11 mouse cellular contexts compared by ENCODE assay signal in genomic region chr11:62642023-62642844, GRCm38 (mm10). TPM values are rescaled to one million over a fixed set of nuclear protein-coding genes. Genes with fewer than 3 reads are reported as not detected.
DNase-seq lines count a peak whose midpoint lies in the region; ATAC-seq and TF ChIP-seq lines count a peak whose summit lies in the region.
"Had no signal": no experiment of that assay in that cellular context is flagged by ENCODE, and none has a peak within 500 bp of the region (broad histone marks: within the 10 kb centered on the region; RNA-seq: fewer than 3 reads in every experiment).

No protein-coding gene starts in this region.

- no peak overlapping the region for H3K27ac ChIP-seq in embryonic facial prominence, embryonic 13.5 days
- no peak overlapping the region for H3K27ac ChIP-seq in embryonic facial prominence, embryonic 10.5 days (replicated peaks)
- peak overlapping the region; percentile 17; the same call in 1 of the 2 replicates for H3K27ac ChIP-seq in kidney, embryonic 14.5 days (ENCODE audit: low read depth, low read length)
- peak overlapping the region; percentile 82 for H3K27ac ChIP-seq in bone marrow macrophage, adult 2 months (ENCODE audit: insufficient read depth, low read depth, low read length)
- peak overlapping the region; percentile 88 for H3K27ac ChIP-seq in lung, embryonic 15.5 days

- WGBS in embryonic facial prominence, embryonic 13.5 days: 56% methylated on average over 11 of the region's 11 CpGs
- WGBS in embryonic facial prominence, embryonic 10.5 days: 72% methylated on average over 11 of the region's 11 CpGs
- 52% methylated on average over 11 of the region's 11 CpGs for WGBS in kidney, embryonic 14.5 days
- 38% methylated on average over 11 of the region's 11 CpGs for WGBS in lung, embryonic 15.5 days

- H3K4me2 ChIP-seq in embryonic facial prominence, embryonic 13.5 days: no peak overlapping the region
- H3K4me2 ChIP-seq in kidney, embryonic 14.5 days (replicated peaks; ENCODE audit: low read depth, low read length): no peak overlapping the region
- H3K4me2 ChIP-seq in lung, embryonic 15.5 days: no peak overlapping the region

- 0 out of 2 replicates have a peak overlapping the region, but pooled peaks have one; percentile 27 for H3K9ac ChIP-seq in embryonic facial prominence, embryonic 13.5 days
- H3K9ac ChIP-seq in kidney, embryonic 14.5 days (ENCODE audit: low read depth, low read length): 0 out of 2 replicates have a peak overlapping the region, but pooled peaks have one; percentile 18
- H3K9ac ChIP-seq in lung, embryonic 15.5 days: no peak overlapping the region

- H3K9me3 ChIP-seq in embryonic facial prominence, embryonic 13.5 days: no peaks in the 10 kb centered on the region
- no peaks in the 10 kb centered on the region for H3K9me3 ChIP-seq in embryonic facial prominence, embryonic 10.5 days
- H3K9me3 ChIP-seq in kidney, embryonic 14.5 days (ENCODE audit: control insufficient read depth, low read length): no peaks in the 10 kb centered on the region
- no peaks in the 10 kb centered on the region for H3K9me3 ChIP-seq in lung, embryonic 15.5 days
- H3K9me3 ChIP-seq: G1E had no signal

- ATAC-seq in embryonic facial prominence, embryonic 13.5 days (ENCODE audit: insufficient number of reproducible peaks, insufficient read depth, low FRiP score, low TSS enrichment, low read depth): no peak
- no peak for ATAC-seq in kidney, embryonic 14.5 days (ENCODE audit: low FRiP score, low TSS enrichment)
- no peak for ATAC-seq in lung, embryonic 15.5 days (ENCODE audit: borderline replicate concordance, extremely low read depth, low FRiP score, low TSS enrichment)

- H3K36me3 ChIP-seq in embryonic facial prominence, embryonic 13.5 days: no peaks in the 10 kb centered on the region
- peaks cover 35% of the 10 kb centered on the region for H3K36me3 ChIP-seq in embryonic facial prominence, embryonic 10.5 days (replicated peaks)
- peaks cover 5% of the 10 kb centered on the region; the same call in 1 of the 2 replicates for H3K36me3 ChIP-seq in kidney, embryonic 14.5 days (ENCODE audit: control insufficient read depth, insufficient read depth, low read length)
- H3K36me3 ChIP-seq in lung, embryonic 15.5 days: no peaks in the 10 kb centered on the region
- H3K36me3 ChIP-seq: G1E had no signal

- DNase-seq in embryonic facial prominence, embryonic 10.5 days (ENCODE audit: low spot score): no peak
- no peak for DNase-seq in kidney, adult 18-20 months
- no peak for DNase-seq in thymus, postnatal 14 days
- DNase-seq in adrenal gland, adult 8-10 months: no peak
- DNase-seq: cerebellum, adult 11 months; kidney, postnatal 14 days had no signal

- no peak for TF ChIP-seq CTCF in bone marrow macrophage, adult 2 months (IDR thresholded peaks at IDR 0.05; ENCODE audit: low read depth, low read length)

- H3K4me3 ChIP-seq in embryonic facial prominence, embryonic 13.5 days: no peak overlapping the region
- H3K4me3 ChIP-seq in embryonic facial prominence, embryonic 10.5 days: no peak overlapping the region
- H3K4me3 ChIP-seq in kidney, embryonic 14.5 days (ENCODE audit: low read length): no peak overlapping the region
- no peak overlapping the region for H3K4me3 ChIP-seq in bone marrow macrophage, adult 2 months (ENCODE audit: insufficient read depth, low read length)
- H3K4me3 ChIP-seq in lung, embryonic 15.5 days: no peak overlapping the region

- no peaks in the 10 kb centered on the region for H3K27me3 ChIP-seq in embryonic facial prominence, embryonic 13.5 days
- no peaks in the 10 kb centered on the region for H3K27me3 ChIP-seq in embryonic facial prominence, embryonic 10.5 days (replicated peaks; ENCODE audit: low read depth, poor library complexity, severe bottlenecking)
- H3K27me3 ChIP-seq in kidney, embryonic 14.5 days (ENCODE audit: control insufficient read depth, insufficient read depth, low read length): no peaks in the 10 kb centered on the region
- no peaks in the 10 kb centered on the region for H3K27me3 ChIP-seq in lung, embryonic 15.5 days

- no peak for TF ChIP-seq POLR2A in bone marrow macrophage, adult 2 months (IDR thresholded peaks at IDR 0.05; ENCODE audit: borderline replicate concordance, low read depth, low read length)

- H3K4me1 ChIP-seq in embryonic facial prominence, embryonic 13.5 days: peaks cover 65% of the 10 kb centered on the region
- H3K4me1 ChIP-seq in embryonic facial prominence, embryonic 10.5 days: peaks cover 70% of the 10 kb centered on the region
- H3K4me1 ChIP-seq in kidney, embryonic 14.5 days (ENCODE audit: control insufficient read depth, insufficient read depth, low read length): peaks cover 50% of the 10 kb centered on the region
- H3K4me1 ChIP-seq in bone marrow macrophage, adult 2 months (ENCODE audit: control insufficient read depth, insufficient read depth, low read length): peaks cover 63% of the 10 kb centered on the region
- H3K4me1 ChIP-seq in lung, embryonic 15.5 days: peaks cover 62% of the 10 kb centered on the region

RNA-seq across cellular contexts. Expression of gene Lrrc75a, which starts 6.1 kb away (rescaled TPM):
- polyA plus RNA-seq in embryonic facial prominence, embryonic 13.5 days (2015; fragmentation: Nextera tagmentation; extraction: Ambion mirVana): 14.0 and 18.4 TPM in 2 replicates
- 11.2 and 12.9 TPM in 2 replicates for polyA plus RNA-seq in embryonic facial prominence, embryonic 10.5 days (2016; fragmentation: Nextera tagmentation; extraction: Ambion mirVana)
- polyA plus RNA-seq in kidney, embryonic 14.5 days (2014; fragmentation: Nextera tagmentation; extraction: Ambion mirVana): 16.4 and 18.7 TPM in 2 replicates
- 10.0 and 10.1 TPM in 2 replicates for polyA plus RNA-seq in bone marrow macrophage, adult 2 months (2012; ENCODE audit: insufficient read depth, insufficient read length, missing spikeins)
- 12.6 and 13.0 TPM in 2 replicates for polyA plus RNA-seq in lung, embryonic 15.5 days (2015; fragmentation: Nextera tagmentation; extraction: Ambion mirVana)
- 10 to 100 TPM; 30.3 to 54.2 (median 37.9) TPM for total RNA-seq in adrenal gland, adult 8-10 months (2022)

RNA-seq across cellular contexts. Expression of gene Mmgt2, which starts 6.2 kb away (rescaled TPM):
- polyA plus RNA-seq in embryonic facial prominence, embryonic 13.5 days (2015; fragmentation: Nextera tagmentation; extraction: Ambion mirVana): 60.4 and 64.0 TPM in 2 replicates
- 41.9 and 44.2 TPM in 2 replicates for polyA plus RNA-seq in embryonic facial prominence, embryonic 10.5 days (2016; fragmentation: Nextera tagmentation; extraction: Ambion mirVana)
- polyA plus RNA-seq in kidney, embryonic 14.5 days (2014; fragmentation: Nextera tagmentation; extraction: Ambion mirVana): 63.4 and 63.8 TPM in 2 replicates
- 31.1 and 40.5 TPM in 2 replicates for polyA plus RNA-seq in bone marrow macrophage, adult 2 months (2012; ENCODE audit: insufficient read depth, insufficient read length, missing spikeins)
- polyA plus RNA-seq in lung, embryonic 15.5 days (2015; fragmentation: Nextera tagmentation; extraction: Ambion mirVana): 40.9 and 42.1 TPM in 2 replicates
- 10 to 100 TPM; 39.9 to 60.5 (median 52.3) TPM for total RNA-seq in adrenal gland, adult 8-10 months (2022)

Comparison
In these comparisons a context has a peak if more than half of its experiments do, and no peak if none do; other contexts are left out.
1. H3K27ac ChIP-seq: peak in kidney, embryonic 14.5 days (single experiment), bone marrow macrophage, adult 2 months (single experiment) and lung, embryonic 15.5 days (single experiment); none in embryonic facial prominence, embryonic 13.5 days (single experiment) and embryonic facial prominence, embryonic 10.5 days (single experiment).